Mouse (Mus musculus): ENCODE measurements around the gene Ubp1. TPM values are rescaled to one million over a fixed set of nuclear protein-coding genes. Genes with fewer than 3 reads are reported as not detected.
"Not testable (repeated sequence)": the region's sequence is repeated elsewhere in the genome, so short reads cannot be mapped to it uniquely, and the experiment has no call there.

Ubp1 gene
- 37.6 and 41.4 TPM in 2 replicates for polyA plus RNA-seq (2015; fragmentation: Nextera tagmentation; extraction: Ambion mirVana)

- 1% methylated on average over 47 of the region's 86 CpGs for WGBS
- Histone ChIP-seq H3K9ac (peak within 1 kb of the TSS; percentile 96), H3K27ac (peak within 1 kb of the TSS; percentile 86), H3K36me3 (no peaks in the 10 kb centered on the region), H3K4me2 (replicated peaks) (peak within 1 kb of the TSS; percentile 76), H3K27me3 (no peaks in the 10 kb centered on the region), H3K4me1 (peaks cover 27% of the 10 kb centered on the region), H3K4me3 (peak within 1 kb of the TSS; percentile 99), H3K9me3 (no peaks in the 10 kb centered on the region)
- peak; percentile 97 for ATAC-seq (ENCODE audit: low FRiP score, low read depth)
These were observed at the start of gene Ubp1 for GRCm38 (mm10) chr9:113930534-113931374. TSS of gene Ubp1 (plus strand) at chr9:113930934.

GRCm38 (mm10) chr9:113894903-113895302 lies 35.8 kb upstream of the Ubp1 start:
- peaks cover 57% of the 10 kb centered on the region for H3K36me3 ChIP-seq
- H3K27me3 ChIP-seq: no peaks in the 10 kb centered on the region
- H3K4me1 ChIP-seq: no peaks in the 10 kb centered on the region
- no peak overlapping the region for H3K9ac ChIP-seq
- H3K4me2 ChIP-seq (replicated peaks): no peak overlapping the region
- WGBS: 93% methylated on average over 3 of the region's 3 CpGs
- no peak for ATAC-seq (ENCODE audit: low FRiP score, low read depth)
- no peaks in the 10 kb centered on the region for H3K9me3 ChIP-seq
- H3K4me3 ChIP-seq: no peak overlapping the region
- H3K27ac ChIP-seq: no peak overlapping the region

DNA sequence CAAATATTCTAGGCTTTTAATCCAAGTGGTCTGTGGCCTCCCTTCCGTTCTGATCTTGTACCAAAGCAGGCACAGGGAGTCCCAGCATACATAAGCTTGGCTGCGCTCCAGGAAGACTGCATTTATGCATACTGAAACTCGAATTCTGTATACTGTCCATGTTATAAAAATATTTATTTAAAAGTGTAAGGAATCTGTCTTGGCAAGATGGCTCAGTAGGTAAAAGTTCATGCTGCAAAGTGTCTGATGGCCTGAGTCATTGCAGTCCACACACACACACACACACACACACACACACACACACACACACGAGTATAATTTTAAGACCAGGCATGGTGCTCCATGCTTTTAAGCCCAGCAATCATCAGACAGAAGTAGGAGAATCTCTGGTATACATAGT lies 27.6 kb upstream of the Ubp1 start:
- Histone ChIP-seq H3K4me2 (replicated peaks) (no peak overlapping the region), H3K4me1 (no peaks in the 10 kb centered on the region), H3K9ac (no peak overlapping the region), H3K27me3 (no peaks in the 10 kb centered on the region), H3K4me3 (no peak overlapping the region), H3K36me3 (peaks cover 52% of the 10 kb centered on the region), H3K9me3 (no peaks in the 10 kb centered on the region), H3K27ac (no peak overlapping the region)
- ATAC-seq (ENCODE audit: low FRiP score, low read depth): no peak
- WGBS: 66% methylated on average over 4 of the region's 4 CpGs

- H3K9me3 ChIP-seq; H3K4me1 ChIP-seq; H3K27me3 ChIP-seq; H3K4me2 ChIP-seq (replicated peaks); H3K27ac ChIP-seq; H3K9ac ChIP-seq; H3K4me3 ChIP-seq; ATAC-seq (ENCODE audit: low FRiP score, low read depth): not testable (repeated sequence)
- peaks cover 56% of the 10 kb centered on the region for H3K36me3 ChIP-seq
- WGBS: 96% methylated on average over 6 of the region's 6 CpGs
These were observed 26.4 kb upstream of the Ubp1 start for GRCm38 (mm10) chr9:113904315-113904714.

- no peaks in the 10 kb centered on the region for H3K4me1 ChIP-seq
- peaks cover 66% of the 10 kb centered on the region for H3K36me3 ChIP-seq
- no peak overlapping the region for H3K9ac ChIP-seq
- H3K4me2 ChIP-seq (replicated peaks): no peak overlapping the region
- H3K4me3 ChIP-seq: no peak overlapping the region
- no peaks in the 10 kb centered on the region for H3K9me3 ChIP-seq
- no peak for ATAC-seq (ENCODE audit: low FRiP score, low read depth)
- no peak overlapping the region for H3K27ac ChIP-seq
- 92% methylated on average over 5 of the region's 5 CpGs for WGBS
- no peaks in the 10 kb centered on the region for H3K27me3 ChIP-seq
These were observed 14.9 kb upstream of the Ubp1 start for GRCm38 (mm10) chr9:113915789-113916188.

- Histone ChIP-seq H3K4me2 (replicated peaks) (no peak overlapping the region), H3K27me3 (no peaks in the 10 kb centered on the region), H3K27ac (no peak overlapping the region), H3K4me3 (no peak overlapping the region), H3K9ac (no peak overlapping the region), H3K4me1 (no peaks in the 10 kb centered on the region), H3K36me3 (peaks cover 38% of the 10 kb centered on the region), H3K9me3 (no peaks in the 10 kb centered on the region)
- ATAC-seq (ENCODE audit: low FRiP score, low read depth): no peak
- WGBS: 92% methylated on average over 5 of the region's 5 CpGs
These were observed 8.1 kb upstream of the Ubp1 start for GRCm38 (mm10) chr9:113922677-113923076.

GRCm38 (mm10) chr9:113924883-113925282 lies 5.9 kb upstream of the Ubp1 start:
- WGBS: 86% methylated on average over 5 of the region's 5 CpGs

GRCm38 (mm10) chr9:113928591-113928990 lies 2.1 kb upstream of the Ubp1 start:
- H3K27ac ChIP-seq: no peak overlapping the region
- H3K4me2 ChIP-seq (replicated peaks): no peak overlapping the region
- H3K4me3 ChIP-seq: no peak overlapping the region
- H3K27me3 ChIP-seq: no peaks in the 10 kb centered on the region
- no peak for ATAC-seq (ENCODE audit: low FRiP score, low read depth)
- H3K9ac ChIP-seq: no peak overlapping the region
- 0 out of 2 replicates have a peak, but pooled peaks cover 2% of the 10 kb centered on the region for H3K36me3 ChIP-seq
- H3K4me1 ChIP-seq: peaks cover 20% of the 10 kb centered on the region
- 81% methylated on average over 4 of the region's 4 CpGs for WGBS
- H3K9me3 ChIP-seq: no peaks in the 10 kb centered on the region

More at GRCm38 (mm10) chr9:113924883-113925282, 5.9 kb upstream of the Ubp1 start:
- Histone ChIP-seq H3K4me1 (no peaks in the 10 kb centered on the region), H3K4me3 (no peak overlapping the region), H3K27me3 (no peaks in the 10 kb centered on the region), H3K9ac (no peak overlapping the region), H3K27ac (no peak overlapping the region), H3K36me3 (peaks cover 25% of the 10 kb centered on the region), H3K4me2 (replicated peaks) (no peak overlapping the region), H3K9me3 (no peaks in the 10 kb centered on the region)
- ATAC-seq (ENCODE audit: low FRiP score, low read depth): no peak

DNA sequence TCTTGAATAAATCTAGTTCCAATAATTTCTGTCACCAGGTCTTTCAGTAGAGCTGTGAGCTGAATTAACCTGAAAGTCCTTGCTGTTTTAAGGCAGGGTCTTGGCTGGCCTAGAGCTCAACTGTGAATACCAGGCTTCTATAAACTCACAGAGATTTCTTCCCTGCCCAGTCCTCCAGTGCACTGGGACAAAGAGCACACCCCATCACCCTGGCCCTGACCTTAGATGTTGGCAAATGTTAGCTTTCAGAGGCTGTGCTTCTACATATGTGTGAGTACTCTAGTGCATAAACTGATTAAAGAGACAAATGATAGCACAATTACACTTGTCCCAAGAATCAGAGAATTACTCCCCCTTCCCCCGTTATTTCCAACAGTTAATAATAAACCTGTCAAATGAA lies 1.1 kb upstream of the Ubp1 start:
- H3K27me3 ChIP-seq: no peaks in the 10 kb centered on the region
- H3K4me1 ChIP-seq: peaks cover 22% of the 10 kb centered on the region
- peak overlapping the region; percentile 99; the same call in 1 of the 2 replicates for H3K4me3 ChIP-seq
- ATAC-seq (ENCODE audit: low FRiP score, low read depth): no peak
- no peak overlapping the region for H3K27ac ChIP-seq
- 0 out of 2 replicates have a peak, but pooled peaks cover 2% of the 10 kb centered on the region for H3K36me3 ChIP-seq
- H3K9me3 ChIP-seq: no peaks in the 10 kb centered on the region
- WGBS: 72% methylated on average over 1 of the region's 1 CpGs
- H3K4me2 ChIP-seq (replicated peaks): peak overlapping the region; percentile 66
- H3K9ac ChIP-seq: no peak overlapping the region

- WGBS: under 1% methylated on average over 75 of the region's 91 CpGs
- ATAC-seq (ENCODE audit: low FRiP score, low read depth): peak; percentile 8; the same call in 1 of the 2 replicates
- Histone ChIP-seq H3K4me3 (peak overlapping the region; percentile 99), H3K36me3 (no peaks in the 10 kb centered on the region), H3K27ac (peak overlapping the region; percentile 86), H3K9ac (peak overlapping the region; percentile 96), H3K4me2 (replicated peaks) (peak overlapping the region; percentile 76), H3K9me3 (no peaks in the 10 kb centered on the region), H3K27me3 (no peaks in the 10 kb centered on the region), H3K4me1 (peaks cover 32% of the 10 kb centered on the region)
These were observed 803 bp downstream of the Ubp1 start for GRCm38 (mm10) chr9:113931375-113932099.

- no peaks in the 10 kb centered on the region for H3K36me3 ChIP-seq
- ATAC-seq (ENCODE audit: low FRiP score, low read depth): no peak
- WGBS: 4% methylated on average over 8 of the region's 8 CpGs
These were observed 1.4 kb downstream of the Ubp1 start for GRCm38 (mm10) chr9:113932100-113932470.

DNA sequence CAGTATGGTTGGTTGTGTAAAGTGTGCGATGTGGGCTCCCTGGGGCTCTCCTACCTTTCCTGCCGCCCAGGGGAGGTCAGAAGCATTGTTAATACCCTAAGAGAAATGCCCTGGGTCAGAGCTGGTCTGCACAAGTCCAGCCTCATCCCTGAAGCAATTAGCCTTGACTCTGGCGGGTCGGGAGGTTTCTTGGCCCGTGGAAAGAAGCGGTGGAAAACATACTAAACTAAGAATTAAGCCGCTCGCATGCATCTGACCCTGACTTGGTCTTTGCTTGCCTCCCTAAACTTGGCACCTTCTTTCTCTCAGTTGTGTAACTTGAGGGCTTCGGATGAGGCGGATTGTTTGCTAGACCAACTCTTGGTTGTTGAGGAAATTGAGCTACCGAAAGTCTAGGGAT lies 1.8 kb downstream of the Ubp1 start:
- Histone ChIP-seq H3K9ac (peak overlapping the region; percentile 96), H3K4me1 (peaks cover 32% of the 10 kb centered on the region), H3K4me3 (peak overlapping the region; percentile 99), H3K27ac (peak overlapping the region; percentile 24; the same call in 1 of the 2 replicates), H3K27me3 (no peaks in the 10 kb centered on the region), H3K36me3 (no peaks in the 10 kb centered on the region), H3K9me3 (no peaks in the 10 kb centered on the region), H3K4me2 (replicated peaks) (peak overlapping the region; percentile 76)
- ATAC-seq (ENCODE audit: low FRiP score, low read depth): no peak
- WGBS: 25% methylated on average over 11 of the region's 11 CpGs

More at GRCm38 (mm10) chr9:113932100-113932470, 1.4 kb downstream of the Ubp1 start:
- peak overlapping the region; percentile 99 for H3K4me3 ChIP-seq
- no peaks in the 10 kb centered on the region for H3K27me3 ChIP-seq
- peaks cover 32% of the 10 kb centered on the region for H3K4me1 ChIP-seq
- H3K9me3 ChIP-seq: no peaks in the 10 kb centered on the region
- H3K9ac ChIP-seq: peak overlapping the region; percentile 96
- peak overlapping the region; percentile 76 for H3K4me2 ChIP-seq (replicated peaks)
- peak overlapping the region; percentile 86 for H3K27ac ChIP-seq
